Mouse (Mus musculus) retina, postnatal 7 days (tissue): ENCODE measurements around the gene Mtx1.
"Not testable (repeated sequence)": the region's sequence is repeated elsewhere in the genome, so short reads cannot be mapped to it uniquely, and the experiment has no call there.

Experiments used
- DNase-seq: peaks from one replicate; pipeline ENCODE4 v3.0.0-alpha.2; 2012; ENCODE audit warnings: low read depth, low spot score

The Mtx1 gene

GRCm38 (mm10) chr3:89242331-89242895 lies 15.5 kb upstream of the Mtx1 start:
- no peak for DNase-seq

GRCm38 (mm10) chr3:89238494-89238893 lies 11.6 kb upstream of the Mtx1 start:
- DNase-seq = no peak

GRCm38 (mm10) chr3:89237682-89238081 lies 10.8 kb upstream of the Mtx1 start:
- no peak for DNase-seq

GRCm38 (mm10) chr3:89236516-89236915 lies 9.6 kb upstream of the Mtx1 start:
- no peak for DNase-seq

GRCm38 (mm10) chr3:89233562-89234110 lies 6.7 kb upstream of the Mtx1 start:
- no peak for DNase-seq

DNA sequence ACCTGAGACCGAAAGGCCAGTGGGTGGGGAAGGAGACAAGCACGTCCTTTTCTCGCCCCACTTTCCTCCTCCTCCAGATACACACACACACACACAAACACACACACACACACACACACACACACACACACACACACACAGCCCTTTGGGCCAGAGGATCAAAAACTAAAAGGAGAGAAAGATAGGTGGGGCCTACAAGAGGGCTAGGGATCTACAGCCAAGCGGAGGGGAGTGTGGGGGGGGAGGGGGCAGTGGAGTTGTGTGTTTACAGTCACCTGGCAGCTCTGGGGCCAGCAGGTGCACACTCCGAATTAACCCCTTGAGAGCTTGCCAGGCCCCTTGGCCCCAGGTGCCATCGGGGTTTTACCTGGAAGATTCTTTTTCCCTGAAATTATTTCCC lies 5.7 kb upstream of the Mtx1 start:
- DNase-seq = no peak

DNA sequence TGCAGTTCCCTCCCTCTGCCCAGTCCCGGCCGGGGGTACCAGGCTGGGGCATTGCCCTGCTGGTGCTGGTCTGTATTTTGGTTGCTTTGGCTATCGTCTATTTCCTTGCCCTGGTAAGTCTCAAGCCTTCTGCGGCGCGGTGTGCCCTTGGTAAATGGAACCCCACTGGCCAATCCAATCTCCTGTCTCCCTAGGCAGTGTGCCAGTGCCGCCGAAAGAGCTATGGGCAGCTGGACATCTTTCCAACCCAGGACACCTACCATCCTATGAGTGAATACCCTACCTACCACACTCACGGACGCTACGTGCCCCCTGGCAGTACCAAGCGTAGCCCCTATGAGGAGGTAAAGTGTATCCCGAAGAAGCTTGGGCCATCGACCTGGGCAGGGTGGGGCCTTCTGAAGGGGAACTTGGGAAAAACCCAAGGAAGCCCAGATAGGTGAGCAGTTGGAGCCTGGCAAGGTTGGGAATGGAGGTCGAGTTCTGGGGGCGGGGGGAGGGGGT lies 4.9 kb upstream of the Mtx1 start:
- DNase-seq = no peak

DNA sequence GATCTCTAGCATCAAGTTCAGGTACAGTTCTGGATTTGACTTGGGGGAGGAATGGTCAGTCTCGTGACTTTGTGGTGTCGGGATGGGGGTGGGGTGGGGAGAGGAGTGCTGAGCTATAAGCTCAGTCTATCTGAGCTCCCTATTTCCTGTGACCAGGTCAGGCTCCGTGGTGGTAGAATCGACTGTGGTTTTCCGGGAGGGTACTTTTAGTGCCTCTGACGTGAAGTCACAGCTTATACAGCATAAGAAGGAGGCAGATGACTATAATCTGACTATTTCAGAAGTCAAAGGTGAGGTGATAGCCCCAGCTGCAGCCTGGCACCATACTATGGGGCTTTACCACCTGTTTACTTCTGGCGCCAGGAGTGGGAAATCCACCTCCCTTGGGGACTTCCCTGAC lies 4.5 kb upstream of the Mtx1 start:
- no peak for DNase-seq

DNA sequence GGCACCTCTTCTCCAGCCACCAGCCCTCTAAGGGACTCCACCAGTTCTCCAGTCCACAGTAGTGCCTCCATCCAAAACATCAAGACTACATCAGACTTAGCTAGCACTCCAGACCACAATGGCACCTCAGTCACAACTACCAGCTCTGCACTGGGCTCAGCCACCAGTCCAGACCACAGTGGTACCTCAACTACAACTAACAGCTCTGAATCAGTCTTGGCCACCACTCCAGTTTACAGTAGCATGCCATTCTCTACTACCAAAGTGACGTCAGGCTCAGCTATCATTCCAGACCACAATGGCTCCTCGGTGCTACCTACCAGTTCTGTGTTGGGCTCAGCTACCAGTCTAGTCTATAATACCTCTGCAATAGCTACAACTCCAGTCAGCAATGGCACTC lies 3.7 kb upstream of the Mtx1 start:
- DNase-seq = no peak

DNA sequence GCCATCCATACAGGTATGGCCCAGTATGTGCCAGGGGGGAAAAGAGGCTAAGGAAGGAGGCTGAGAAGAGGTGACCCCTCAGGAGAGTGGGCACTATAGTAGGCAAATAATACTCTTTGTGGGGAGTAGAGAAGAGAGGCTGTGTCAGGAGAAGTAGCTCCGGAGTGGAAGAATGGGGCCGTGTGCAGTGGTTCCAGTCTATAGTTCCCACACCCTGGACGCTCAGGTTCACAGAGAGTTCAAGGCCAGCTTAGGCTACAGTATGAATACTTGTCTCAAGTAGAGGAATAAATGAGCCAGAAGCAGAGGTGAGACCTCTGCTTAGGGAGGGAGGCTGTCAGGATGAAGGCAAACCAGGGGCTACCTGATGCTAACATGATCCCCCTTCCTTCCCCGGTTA lies 2.4 kb upstream of the Mtx1 start:
- no peak for DNase-seq

DNA sequence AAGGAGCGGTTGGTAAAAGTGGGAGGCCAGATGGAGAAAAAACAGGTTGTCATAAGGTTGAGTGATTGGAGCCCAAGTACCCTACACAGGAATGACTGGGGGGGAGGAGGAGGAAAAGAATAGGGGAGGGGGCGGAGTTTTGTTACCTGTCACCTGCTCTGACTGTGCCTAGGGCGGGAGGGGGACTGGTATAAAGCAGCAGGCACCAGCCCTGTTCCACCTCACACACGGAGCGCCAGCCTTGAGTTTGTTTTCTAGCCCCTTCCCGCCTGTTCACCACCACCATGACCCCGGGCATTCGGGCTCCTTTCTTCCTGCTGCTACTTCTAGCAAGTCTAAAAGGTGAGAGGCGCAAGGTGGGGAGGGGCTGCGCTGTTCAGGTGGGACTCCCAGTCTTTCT lies 1.9 kb upstream of the Mtx1 start, which contains the start of gene Muc1:
TSS of gene Muc1 (plus strand) at position 222 of the 400 bp plus-strand sequence.
- DNase-seq = no peak

- peak; percentile 57 for DNase-seq
These were observed 1.3 kb upstream of the Mtx1 start for GRCm38 (mm10) chr3:89228180-89228549.

DNA sequence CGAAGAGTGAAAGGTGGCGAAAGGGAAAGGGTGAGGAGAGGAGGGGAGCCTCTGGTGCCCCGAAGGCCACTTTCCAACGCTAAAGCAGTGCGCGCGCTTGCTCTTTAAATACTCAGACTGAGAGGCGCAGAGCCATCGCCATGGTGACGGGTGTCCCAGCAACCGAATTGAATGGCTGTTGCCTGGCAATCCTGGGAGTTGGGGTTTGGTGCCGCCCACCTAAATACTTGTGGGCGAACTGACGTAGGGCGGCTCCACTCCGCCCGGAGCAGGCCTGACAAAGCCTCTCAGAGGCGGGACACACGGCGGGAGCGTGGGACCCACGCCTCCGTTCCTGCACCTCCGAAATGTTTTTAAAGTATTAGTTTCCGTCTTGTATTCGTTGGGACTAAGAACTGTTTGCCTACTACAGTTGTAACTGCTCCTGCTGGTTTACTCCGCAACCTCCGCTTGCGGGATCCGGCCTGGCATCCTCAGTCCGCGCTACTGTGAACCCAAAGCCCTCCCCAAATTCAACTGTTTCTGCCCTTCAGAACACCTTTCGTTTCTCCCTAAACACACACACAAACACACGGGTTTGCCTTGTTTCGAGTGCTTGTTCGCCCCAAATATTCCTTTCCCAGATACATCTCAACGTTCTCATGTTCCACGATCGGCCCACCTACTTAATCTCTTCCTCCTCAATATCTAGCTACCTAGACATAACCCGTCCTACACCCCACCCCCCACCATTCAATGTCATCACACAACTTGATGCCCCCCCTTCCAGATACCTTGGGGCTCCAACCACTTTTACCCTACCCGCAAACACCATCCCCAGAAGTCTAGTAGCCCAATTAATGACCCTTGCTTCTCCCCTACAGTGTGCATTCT lies 655 bp upstream of the Mtx1 start:
- DNase-seq = no peak

DNA sequence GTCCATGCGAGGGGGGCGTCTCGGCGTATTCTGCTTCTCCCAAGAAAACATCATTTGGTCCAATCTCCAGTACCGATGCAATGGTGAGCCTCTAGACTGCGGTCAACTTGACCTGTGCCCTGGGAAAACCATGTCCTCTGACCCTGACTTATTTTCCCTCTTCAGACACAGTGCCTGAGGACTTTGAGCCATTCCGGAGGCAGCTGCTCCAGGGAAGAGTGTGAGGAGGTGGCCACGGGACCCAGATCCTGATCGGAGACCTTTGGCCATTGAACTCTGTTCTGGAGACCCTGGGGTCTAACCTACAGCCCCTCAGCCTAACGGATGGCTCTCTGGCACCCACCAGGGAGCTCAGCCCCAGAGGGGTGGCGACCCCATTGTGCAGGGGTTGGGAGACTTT lies 527 bp downstream of the Mtx1 start:
- no peak for DNase-seq

- DNase-seq = no peak
These were observed 970 bp downstream of the Mtx1 start for GRCm38 (mm10) chr3:89225918-89226317.

- DNase-seq = no peak
These were observed 1.5 kb downstream of the Mtx1 start for GRCm38 (mm10) chr3:89225321-89225815.

- DNase-seq = no peak
These were observed 2.1 kb downstream of the Mtx1 start for GRCm38 (mm10) chr3:89224796-89225195.

DNA sequence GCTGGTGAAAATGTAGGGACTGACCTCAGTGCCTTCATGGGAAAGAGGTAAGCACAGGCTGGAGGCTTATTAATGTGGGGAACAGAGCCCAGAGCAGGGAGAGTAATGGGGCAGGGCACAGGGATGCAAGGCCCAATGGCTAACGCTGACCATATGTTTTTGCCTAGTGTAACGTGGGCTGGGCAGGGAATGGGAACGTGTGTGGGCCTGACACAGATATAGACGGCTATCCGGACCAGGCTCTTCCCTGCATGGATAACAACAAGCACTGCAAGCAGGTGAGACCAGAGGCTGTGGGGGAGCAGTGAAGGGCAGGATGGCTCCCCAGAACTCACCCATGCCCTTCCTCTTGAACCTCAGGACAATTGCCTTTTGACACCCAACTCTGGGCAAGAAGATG lies 5.7 kb downstream of the Mtx1 start:
- DNase-seq = no peak

- DNase-seq = no peak
These were observed 7.3 kb downstream of the Mtx1 start for GRCm38 (mm10) chr3:89219546-89219945.

DNA sequence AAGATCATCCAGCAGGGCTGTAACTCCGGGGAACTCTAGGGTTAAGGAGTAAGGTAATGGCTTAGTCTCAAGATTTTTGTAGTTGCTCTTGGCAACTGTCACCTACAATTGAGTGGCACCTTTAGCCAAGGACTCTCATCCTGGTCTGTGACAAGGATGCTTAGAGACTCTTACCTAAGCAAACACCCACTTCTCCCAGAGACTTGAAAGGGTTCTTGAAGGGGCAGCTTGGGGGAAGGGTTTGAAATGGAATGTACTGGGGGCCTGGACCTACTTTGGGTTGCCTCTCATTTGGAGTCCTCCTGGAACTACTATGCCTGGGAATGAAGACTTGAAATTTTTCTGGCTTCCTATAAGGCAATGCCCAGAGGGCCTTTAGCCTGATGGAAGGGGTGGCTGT lies 8.6 kb downstream of the Mtx1 start:
- no peak for DNase-seq

- not testable (repeated sequence) for DNase-seq
These were observed 10.5 kb downstream of the Mtx1 start for GRCm38 (mm10) chr3:89216407-89216806.

GRCm38 (mm10) chr3:89215853-89216252 lies 11.0 kb downstream of the Mtx1 start:
- DNase-seq = peak; percentile 85
